Comparison of ENCODE assay signal across 11 mouse cellular contexts in genomic region chr8:126883752-126884151, GRCm38 (mm10).
DNase-seq lines count a peak whose midpoint lies in the region; ATAC-seq lines count a peak whose summit lies in the region.
"Had no signal": no experiment of that assay in that cellular context is flagged by ENCODE, and none has a peak within 500 bp of the region (broad histone marks: within the 10 kb centered on the region; RNA-seq: fewer than 3 reads in every experiment).

No protein-coding gene starts in this region.

- H3K27me3 ChIP-seq in heart, embryonic 14.5 days (ENCODE audit: control insufficient read depth, insufficient read depth, low read length), result no peaks in the 10 kb centered on the region
- no peaks in the 10 kb centered on the region for H3K27me3 ChIP-seq in lung, embryonic 15.5 days
- no peaks in the 10 kb centered on the region for H3K27me3 ChIP-seq in forebrain, embryonic 15.5 days
- no peaks in the 10 kb centered on the region for H3K27me3 ChIP-seq in midbrain, embryonic 15.5 days (replicated peaks)
- H3K27me3 ChIP-seq: limb, embryonic 12.5 days had no signal

- no peaks in the 10 kb centered on the region for H3K9me3 ChIP-seq in heart, embryonic 14.5 days (ENCODE audit: control insufficient read depth, low read length)
- no peaks in the 10 kb centered on the region for H3K9me3 ChIP-seq in lung, embryonic 15.5 days
- no peaks in the 10 kb centered on the region for H3K9me3 ChIP-seq in forebrain, embryonic 15.5 days
- no peaks in the 10 kb centered on the region for H3K9me3 ChIP-seq in midbrain, embryonic 15.5 days
- H3K9me3 ChIP-seq: limb, embryonic 12.5 days had no signal

- peak overlapping the region; percentile 50 for H3K9ac ChIP-seq in heart, embryonic 14.5 days (ENCODE audit: low read length)
- H3K9ac ChIP-seq in lung, embryonic 15.5 days, result no peak overlapping the region
- no peak overlapping the region for H3K9ac ChIP-seq in forebrain, embryonic 15.5 days (replicated peaks)
- no peak overlapping the region for H3K9ac ChIP-seq in midbrain, embryonic 15.5 days
- H3K9ac ChIP-seq: limb, embryonic 12.5 days had no signal

- WGBS in heart, embryonic 14.5 days, result 54% methylated on average over 5 of the region's 5 CpGs
- WGBS in lung, embryonic 15.5 days, result 45% methylated on average over 5 of the region's 5 CpGs
- 65% methylated on average over 5 of the region's 5 CpGs for WGBS in forebrain, embryonic 15.5 days
- WGBS in midbrain, embryonic 15.5 days, result 64% methylated on average over 5 of the region's 5 CpGs

- peak overlapping the region; percentile 21; the same call in 1 of the 2 replicates for H3K4me2 ChIP-seq in heart, embryonic 14.5 days (ENCODE audit: low read length)
- no peak overlapping the region for H3K4me2 ChIP-seq in lung, embryonic 15.5 days
- no peak overlapping the region for H3K4me2 ChIP-seq in forebrain, embryonic 15.5 days (replicated peaks)
- peak overlapping the region; percentile 10; the same call in 1 of the 2 replicates for H3K4me2 ChIP-seq in midbrain, embryonic 15.5 days
- H3K4me2 ChIP-seq: limb, embryonic 12.5 days had no signal

- DNase-seq in heart, adult 8-10 months (ENCODE audit: low spot score), result no peak
- DNase-seq in lung, postnatal 4 days, result no peak
- no peak for DNase-seq in liver
- DNase-seq: thymus, adult 2 months had no signal

- no peak for ATAC-seq in heart, embryonic 14.5 days (ENCODE audit: insufficient number of reproducible peaks, insufficient read depth, low FRiP score, low read depth)
- peak; percentile 3; the same call in 1 of the 2 replicates for ATAC-seq in lung, embryonic 15.5 days (ENCODE audit: borderline replicate concordance, extremely low read depth, low FRiP score, low TSS enrichment)
- ATAC-seq in forebrain, embryonic 15.5 days (replicated peaks), result no peak
- ATAC-seq in midbrain, embryonic 15.5 days (replicated peaks), result peak; percentile 59
- ATAC-seq in CD4-positive, CD25-positive, alpha-beta regulatory T cell, adult 4 months, result no peak

- H3K36me3 ChIP-seq in heart, embryonic 14.5 days (ENCODE audit: control insufficient read depth, insufficient read depth, low read length), result no peaks in the 10 kb centered on the region
- no peaks in the 10 kb centered on the region for H3K36me3 ChIP-seq in lung, embryonic 15.5 days
- H3K36me3 ChIP-seq in forebrain, embryonic 15.5 days, result no peaks in the 10 kb centered on the region
- H3K36me3 ChIP-seq in midbrain, embryonic 15.5 days (replicated peaks), result no peaks in the 10 kb centered on the region
- H3K36me3 ChIP-seq: limb, embryonic 12.5 days had no signal

- H3K4me1 ChIP-seq in heart, embryonic 14.5 days (ENCODE audit: control insufficient read depth in 2 of 2, insufficient read depth in 2 of 2, low read length in 2 of 2), result peaks cover 34 to 39% of the 10 kb centered on the region in 2 experiments
- H3K4me1 ChIP-seq in lung, embryonic 15.5 days, result peaks cover 42% of the 10 kb centered on the region
- H3K4me1 ChIP-seq in forebrain, embryonic 15.5 days, result peaks cover 26% of the 10 kb centered on the region
- peaks cover 15% of the 10 kb centered on the region for H3K4me1 ChIP-seq in midbrain, embryonic 15.5 days

- peak overlapping the region; percentile 1 to 84; a peak in 3 of 4 replicates for H3K27ac ChIP-seq in heart, embryonic 14.5 days (replicated peaks in 1 of 2; ENCODE audit: control insufficient read depth in 1 of 2, insufficient read depth in 1 of 2, low read depth in 2 of 2, low read length in 2 of 2)
- peak overlapping the region; percentile 86 for H3K27ac ChIP-seq in lung, embryonic 15.5 days
- H3K27ac ChIP-seq in forebrain, embryonic 15.5 days (replicated peaks), result peak overlapping the region; percentile 76
- H3K27ac ChIP-seq in midbrain, embryonic 15.5 days, result peak overlapping the region; percentile 66

- H3K4me3 ChIP-seq in heart, embryonic 14.5 days (ENCODE audit: control insufficient read depth in 1 of 2, insufficient read depth in 1 of 2, low read depth in 1 of 2, low read length in 2 of 2), result no peak overlapping the region
- no peak overlapping the region for H3K4me3 ChIP-seq in lung, embryonic 15.5 days
- H3K4me3 ChIP-seq in forebrain, embryonic 15.5 days, result no peak overlapping the region
- no peak overlapping the region for H3K4me3 ChIP-seq in midbrain, embryonic 15.5 days
- H3K4me3 ChIP-seq: erythroblast, embryonic 14.5 days; limb, embryonic 12.5 days had no signal

Comparison
In these comparisons a context has a peak if more than half of its experiments do, and no peak if none do; other contexts are left out.
1. ATAC-seq: peak in lung, embryonic 15.5 days (single experiment) and midbrain, embryonic 15.5 days (single experiment); none in heart, embryonic 14.5 days (single experiment), forebrain, embryonic 15.5 days (single experiment) and CD4-positive, CD25-positive, alpha-beta regulatory T cell, adult 4 months (single experiment).
2. H3K4me2 ChIP-seq: peak in heart, embryonic 14.5 days (single experiment) and midbrain, embryonic 15.5 days (single experiment); none in lung, embryonic 15.5 days (single experiment) and forebrain, embryonic 15.5 days (single experiment).
3. Peak in every context shown above with its lines, with median percentiles within 50 percentile points of each other: H3K27ac ChIP-seq.